Mouse (Mus musculus): ENCODE measurements at regions not wholly inside any gene's neighbourhood (a gene's known extent, or its start where the extent isn't known, plus 50 kb on each side); places are given as distances from the start of the nearest gene placed in this dataset.
A peak's percentile ranks its signal among the peaks of the same experiment; 100 is the strongest.

DNA sequence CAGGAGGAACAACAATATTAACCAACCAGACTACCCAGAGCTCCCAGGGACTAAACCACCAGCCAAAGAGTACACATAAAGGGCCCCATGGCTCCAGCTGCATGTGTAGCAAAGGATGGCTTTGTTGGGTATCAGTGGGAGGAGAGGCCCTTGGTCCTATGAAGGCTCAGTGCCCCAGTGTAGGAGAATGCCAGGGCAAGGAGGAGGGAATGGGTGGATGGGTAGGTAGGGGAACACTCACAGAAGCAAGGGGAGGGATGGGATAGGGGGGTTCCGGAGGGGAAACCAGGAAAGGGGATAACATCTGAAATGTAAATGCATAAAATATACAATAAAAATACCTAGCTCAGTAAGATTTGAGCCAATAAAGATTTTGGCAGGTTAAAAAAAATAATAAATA, 86.4 kb upstream of the Gm34302 start:
- TF ChIP-seq CTCF (IDR thresholded peaks at IDR 0.05), result no peak
- intact Hi-C loops (cut with DNase I), result loop anchor here (1.0 kb wide), 1 partner anchor 298 kb away; no protein-coding TSS in a partner anchor

GRCm38 (mm10) chr3:63569004-63569596, 85.4 kb upstream of the Gm34302 start:
- no peak for DNase-seq (ENCODE audit: extremely low spot score in 1 of 2, low spot score in 2 of 2)
- no peak for TF ChIP-seq CTCF (IDR thresholded peaks at IDR 0.05)
- Histone ChIP-seq H3K27ac (no peak overlapping the region), H3K4me3 (no peak overlapping the region)
- intact Hi-C loops (cut with DNase I), result no loop called here

More for the DNA sequence above, 86.4 kb upstream of the Gm34302 start:
- no peak overlapping the region for H3K4me3 ChIP-seq
- no peak overlapping the region for H3K27ac ChIP-seq
- DNase-seq (ENCODE audit: extremely low spot score in 1 of 2, low spot score in 2 of 2), result no peak

DNA sequence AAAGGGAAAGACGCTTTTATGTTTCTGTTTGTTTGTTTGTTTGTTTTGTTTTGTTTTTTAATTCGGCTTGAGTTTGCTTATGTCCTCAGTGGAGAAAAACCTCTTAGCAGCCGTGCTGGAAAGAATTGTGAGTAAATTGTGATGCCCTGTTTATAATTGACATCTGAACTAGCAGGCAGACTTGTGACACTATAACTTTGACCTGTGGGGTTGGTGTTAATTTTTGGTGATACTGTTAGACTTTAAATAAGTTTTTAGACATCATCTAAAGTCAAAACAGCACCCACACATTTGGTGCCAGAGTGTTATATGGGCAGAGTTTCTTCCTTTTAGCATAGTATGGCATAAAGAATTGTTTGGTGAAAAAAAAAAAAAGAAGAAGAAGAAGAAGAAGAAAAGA, 84.0 kb upstream of the Gm34302 start:
- TF ChIP-seq CTCF (IDR thresholded peaks at IDR 0.05), result no peak
- intact Hi-C loops (cut with DNase I), result no loop called here
- H3K4me3 ChIP-seq, result no peak overlapping the region
- no peak overlapping the region for H3K27ac ChIP-seq
- no peak for DNase-seq (ENCODE audit: extremely low spot score in 1 of 2, low spot score in 2 of 2)

DNA sequence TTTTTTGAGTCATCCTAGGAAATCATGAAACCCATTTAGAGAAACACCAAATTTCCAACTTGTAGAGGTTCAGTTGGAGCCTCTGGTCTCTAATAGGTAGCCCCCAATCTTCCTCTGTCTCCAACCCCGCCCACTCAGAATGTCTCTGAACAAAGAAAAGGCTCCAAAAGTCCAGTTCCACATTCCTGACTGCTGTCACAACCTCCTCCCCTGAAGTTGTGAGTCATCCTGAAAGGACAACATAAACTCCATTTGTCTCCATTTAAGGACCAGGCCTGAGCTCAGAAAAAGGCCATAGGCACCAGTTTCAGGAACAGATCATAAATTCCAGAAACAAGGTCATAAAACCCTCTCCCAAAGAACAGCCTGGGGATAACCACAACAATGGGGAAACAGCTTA, 79.4 kb upstream of the Gm34302 start:
- no peak for TF ChIP-seq CTCF (IDR thresholded peaks at IDR 0.05)
- no peak overlapping the region for H3K4me3 ChIP-seq
- intact Hi-C loops (cut with DNase I), result no loop called here
- no peak overlapping the region for H3K27ac ChIP-seq
- no peak for DNase-seq (ENCODE audit: extremely low spot score in 1 of 2, low spot score in 2 of 2)

- intact Hi-C loops (cut with DNase I), result no loop called here
- H3K4me3 ChIP-seq, result no peak overlapping the region
- no peak overlapping the region for H3K27ac ChIP-seq
- DNase-seq (ENCODE audit: extremely low spot score in 1 of 2, low spot score in 2 of 2), result no peak
- no peak for TF ChIP-seq CTCF (IDR thresholded peaks at IDR 0.05)
These were observed 78.9 kb upstream of the Gm34302 start for GRCm38 (mm10) chr3:63562532-63562931.

DNA sequence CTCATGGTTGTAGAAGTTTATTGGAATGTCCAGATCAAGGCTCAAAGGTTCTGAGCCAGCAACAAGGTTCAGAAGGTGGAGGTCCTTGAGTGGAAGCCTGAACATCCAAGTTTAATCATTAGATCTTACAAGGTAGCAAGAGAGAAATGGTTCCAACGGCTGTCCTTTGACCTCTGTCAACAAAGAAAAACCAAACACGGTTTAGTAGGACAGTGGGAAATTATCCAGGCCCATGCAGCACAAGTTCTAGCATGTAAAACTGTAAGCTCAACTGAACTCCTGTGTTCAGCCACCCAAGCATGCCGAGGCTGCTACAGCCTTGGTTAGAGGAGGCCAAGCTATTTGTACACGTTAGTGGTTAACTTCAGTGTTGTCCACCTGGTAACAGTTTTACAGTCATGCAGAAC, 77.1 kb upstream of the Gm34302 start:
- H3K4me3 ChIP-seq, result no peak overlapping the region
- no peak overlapping the region for H3K27ac ChIP-seq
- no peak for TF ChIP-seq CTCF (IDR thresholded peaks at IDR 0.05)
- no peak for DNase-seq (ENCODE audit: extremely low spot score in 1 of 2, low spot score in 2 of 2)
- intact Hi-C loops (cut with DNase I), result no loop called here

DNA sequence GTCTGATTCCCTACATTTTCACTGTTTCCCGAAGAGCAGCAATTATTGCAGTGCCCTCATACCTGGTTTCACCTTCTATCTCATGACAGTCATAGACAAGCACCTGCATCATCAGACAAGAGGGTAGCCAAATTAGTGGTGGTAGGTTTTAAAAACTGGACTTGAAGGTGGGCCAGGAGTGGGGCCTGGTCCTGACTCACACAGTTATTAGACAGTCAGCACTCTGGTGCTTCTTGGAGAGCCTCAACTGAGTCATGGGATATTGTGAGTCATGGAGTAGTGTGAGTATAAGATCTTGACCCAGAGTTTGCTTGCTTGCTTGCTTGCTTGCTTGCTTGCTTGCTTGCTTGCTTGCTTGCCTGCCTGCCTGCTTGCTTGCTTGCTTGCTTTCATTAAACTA, 73.1 kb upstream of the Gm34302 start:
- Histone ChIP-seq H3K4me3 (no peak overlapping the region), H3K27ac (no peak overlapping the region)
- no peak for TF ChIP-seq CTCF (IDR thresholded peaks at IDR 0.05)
- no peak for DNase-seq (ENCODE audit: extremely low spot score in 1 of 2, low spot score in 2 of 2)
- intact Hi-C loops (cut with DNase I), result loop anchor here (5.0 kb wide), 1 partner anchor 371 kb away; the partner anchor contains the start of gene E130311K13Rik

- Histone ChIP-seq H3K27ac (no peak overlapping the region), H3K4me3 (no peak overlapping the region)
- intact Hi-C loops (cut with DNase I), result loop anchor here (1.0 to 5.0 kb wide), 2 partner anchors 313 to 372 kb away; partner anchors contain the start of gene E130311K13Rik
- peak; percentile 75 for TF ChIP-seq CTCF (IDR thresholded peaks at IDR 0.05)
- peak in 1 of 2 experiments; percentile 24 for DNase-seq (ENCODE audit: extremely low spot score in 1 of 2, low spot score in 2 of 2)
These were observed 71.2 kb upstream of the Gm34302 start for GRCm38 (mm10) chr3:63554872-63555271.

- no peak for TF ChIP-seq CTCF (IDR thresholded peaks at IDR 0.05)
- intact Hi-C loops (cut with DNase I), result no loop called here
These were observed 69.7 kb upstream of the Gm34302 start for GRCm38 (mm10) chr3:63553426-63553825.

DNA sequence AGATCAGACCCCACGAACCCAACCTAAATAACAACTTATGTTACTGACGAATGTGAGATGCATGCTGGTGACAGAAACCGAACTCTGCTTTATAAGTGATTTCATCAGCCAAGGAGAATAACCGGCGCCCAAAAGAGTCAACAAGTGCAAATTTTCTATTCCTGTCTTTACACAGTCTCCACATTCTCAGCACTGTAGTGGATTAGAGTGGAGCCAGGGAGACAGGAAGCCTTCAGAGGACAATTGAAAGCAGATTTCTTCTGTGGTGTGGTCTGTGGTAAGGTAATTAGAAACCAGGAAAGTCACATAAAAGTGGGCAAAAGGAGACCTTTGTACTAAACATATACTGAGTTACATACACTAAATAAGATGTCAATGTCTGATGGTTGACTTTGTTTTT, 68.0 kb upstream of the Gm34302 start:
- no peak overlapping the region for H3K27ac ChIP-seq
- TF ChIP-seq CTCF (IDR thresholded peaks at IDR 0.05), result no peak
- intact Hi-C loops (cut with DNase I), result no loop called here
- DNase-seq (ENCODE audit: extremely low spot score in 1 of 2, low spot score in 2 of 2), result no peak
- H3K4me3 ChIP-seq, result no peak overlapping the region

More at GRCm38 (mm10) chr3:63553426-63553825, 69.7 kb upstream of the Gm34302 start:
- no peak overlapping the region for H3K27ac ChIP-seq
- DNase-seq (ENCODE audit: extremely low spot score in 1 of 2, low spot score in 2 of 2), result no peak
- no peak overlapping the region for H3K4me3 ChIP-seq

- no peak for DNase-seq (ENCODE audit: extremely low spot score in 1 of 2, low spot score in 2 of 2)
- intact Hi-C loops (cut with DNase I), result loop anchor here (5.0 kb wide), 1 partner anchor 131 kb away; no protein-coding TSS in a partner anchor
- Histone ChIP-seq H3K4me3 (no peak overlapping the region), H3K27ac (no peak overlapping the region)
- no peak for TF ChIP-seq CTCF (IDR thresholded peaks at IDR 0.05)
These were observed 59.1 kb upstream of the Gm34302 start for GRCm38 (mm10) chr3:63542638-63543408.

DNA sequence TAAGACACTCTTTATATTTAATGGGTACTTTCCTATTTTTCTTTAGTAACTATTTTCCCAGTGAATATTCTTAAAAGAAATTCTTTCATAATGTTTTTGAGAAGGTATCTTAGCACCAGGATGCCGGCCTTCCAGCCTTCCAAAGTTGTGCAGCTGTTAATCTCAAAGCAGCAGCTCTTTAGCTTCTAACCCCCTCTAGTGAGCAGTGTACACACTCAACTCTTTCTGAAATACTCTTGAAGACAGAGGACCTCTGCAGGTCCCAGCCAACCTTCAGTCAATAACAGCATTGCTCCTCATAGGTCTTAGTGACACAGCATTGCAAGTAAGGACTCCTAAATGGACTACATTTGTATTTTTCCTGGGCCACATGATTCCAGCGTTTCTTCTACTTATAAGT, 55.2 kb upstream of the Gm34302 start:
- H3K27ac ChIP-seq, result no peak overlapping the region
- TF ChIP-seq CTCF (IDR thresholded peaks at IDR 0.05), result no peak; the same call in 1 of the 2 replicates
- DNase-seq (ENCODE audit: extremely low spot score in 1 of 2, low spot score in 2 of 2), result no peak
- H3K4me3 ChIP-seq, result no peak overlapping the region
- intact Hi-C loops (cut with DNase I), result loop anchor here (5.0 kb wide), 1 partner anchor 617 kb away; no protein-coding TSS in a partner anchor
